Mouse (Mus musculus) E14TG2a.4 (cell line): Measurements from ENCODE around the gene Pde4d.

Experiments used
- CTCF ChIP-seq: conservative IDR thresholded peaks from 2 replicates; pipeline ENCODE4 v1.5.1; 2014; ENCODE audit warnings: low read length
- NANOG ChIP-seq: IDR thresholded peaks from 2 replicates; pipeline ENCODE4 v1.6.1; 2014; ENCODE audit warnings: borderline replicate concordance, low read length, mixed read lengths
- POU5F1 ChIP-seq: IDR thresholded peaks from 2 replicates; pipeline ENCODE4 v1.6.1; 2014; ENCODE audit warnings: low read length, borderline replicate concordance

DNA sequence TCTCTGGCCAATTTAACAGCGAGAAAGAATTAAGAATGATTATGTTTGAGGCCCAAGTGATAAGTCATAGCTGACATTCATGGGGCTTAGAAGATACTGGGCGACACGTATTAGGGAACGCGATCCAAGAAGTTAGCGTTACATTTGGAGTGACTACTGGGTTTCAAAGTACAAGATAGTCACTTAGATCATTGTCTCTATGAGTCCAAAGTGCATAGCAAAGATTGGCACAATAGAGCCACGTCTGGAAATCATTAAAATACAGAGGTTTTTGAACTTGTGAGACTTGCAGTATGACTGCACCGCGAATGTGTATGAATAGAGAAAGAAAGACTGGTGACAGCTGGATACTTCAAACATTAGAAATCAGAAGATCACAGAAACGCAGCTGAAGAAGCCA, 825.1 kb downstream of the Pde4d start:
- TF ChIP-seq CTCF (no peak), NANOG (no peak), POU5F1 (no peak)
